8 mouse cellular contexts compared by ENCODE assay signal in genomic region chr9:40531027-40531621, GRCm38 (mm10). TPM values are rescaled to one million over a fixed set of nuclear protein-coding genes. Genes with fewer than 3 reads are reported as not detected.
DNase-seq lines count a peak whose midpoint lies in the region; ATAC-seq and TF ChIP-seq lines count a peak whose summit lies in the region.

Gene Gramd1b (minus strand): TSS chr9:40531383.

- peaks cover 28% of the 10 kb centered on the region for H3K27me3 ChIP-seq in embryonic facial prominence, embryonic 13.5 days
- H3K27me3 ChIP-seq in heart, embryonic 15.5 days = peaks cover 24% of the 10 kb centered on the region; the same call in 1 of the 2 replicates

- H3K9me3 ChIP-seq in ES-E14 (ENCODE audit: control insufficient read depth, insufficient read depth, low read depth, low read length) = no peaks in the 10 kb centered on the region
- H3K9me3 ChIP-seq in embryonic facial prominence, embryonic 13.5 days = no peaks in the 10 kb centered on the region
- H3K9me3 ChIP-seq in heart, embryonic 15.5 days (replicated peaks) = no peaks in the 10 kb centered on the region

- no peaks in the 10 kb centered on the region for H3K36me3 ChIP-seq in ES-E14 (ENCODE audit: control insufficient read depth, insufficient read depth, low read length, poor library complexity, severe bottlenecking)
- no peaks in the 10 kb centered on the region for H3K36me3 ChIP-seq in embryonic facial prominence, embryonic 13.5 days
- H3K36me3 ChIP-seq in heart, embryonic 15.5 days = no peaks in the 10 kb centered on the region

- in situ Hi-C loops in ES-E14 (cut with MboI; ENCODE audit: low sequenced_read_pairs in 2 of 2, unreplicated experiment in 2 of 2) = no loop called here

- DNase-seq in ES-E14 (ENCODE audit: low read depth, low spot score) = peak; percentile 19
- peak; percentile 54 for DNase-seq in adrenal gland, postnatal 25 days
- peak; percentile 18 for DNase-seq in kidney, postnatal 14 days
- peak; percentile 11 for DNase-seq in lung, postnatal 10 days
- DNase-seq in right cerebral cortex, postnatal 10 days (ENCODE audit: low spot score in 2 of 2) = peak; percentile 58 to 60
- no peak for DNase-seq in urinary bladder, postnatal 36 days (ENCODE audit: low spot score in 2 of 2)

- peak within 1 kb of the TSS; percentile 86 for H3K4me2 ChIP-seq in embryonic facial prominence, embryonic 13.5 days
- H3K4me2 ChIP-seq in heart, embryonic 15.5 days = peak within 1 kb of the TSS; percentile 86

- H3K4me1 ChIP-seq in ES-E14 (ENCODE audit: control insufficient read depth in 2 of 2, insufficient read depth in 2 of 2, low read length in 2 of 2, poor library complexity in 1 of 2) = no peaks in the 10 kb centered on the region
- peaks cover 25% of the 10 kb centered on the region for H3K4me1 ChIP-seq in embryonic facial prominence, embryonic 13.5 days
- H3K4me1 ChIP-seq in heart, embryonic 15.5 days (replicated peaks) = peaks cover 21% of the 10 kb centered on the region

- H3K9ac ChIP-seq in ES-E14 (ENCODE audit: insufficient read depth, low read depth, low read length, poor library complexity, severe bottlenecking) = peak within 1 kb of the TSS; percentile 40
- peak within 1 kb of the TSS; percentile 73 for H3K9ac ChIP-seq in embryonic facial prominence, embryonic 13.5 days
- peak within 1 kb of the TSS; percentile 54 for H3K9ac ChIP-seq in heart, embryonic 15.5 days

- no peak within 1 kb of the TSS for H3K27ac ChIP-seq in ES-E14 (ENCODE audit: insufficient read depth, low read depth, low read length, poor library complexity, severe bottlenecking)
- no peak within 1 kb of the TSS for H3K27ac ChIP-seq in embryonic facial prominence, embryonic 13.5 days
- H3K27ac ChIP-seq in heart, embryonic 15.5 days = no peak within 1 kb of the TSS

- ATAC-seq in embryonic facial prominence, embryonic 13.5 days (ENCODE audit: insufficient number of reproducible peaks, insufficient read depth, low FRiP score, low TSS enrichment, low read depth) = peak; percentile 45
- ATAC-seq in heart, embryonic 15.5 days (replicated peaks; ENCODE audit: insufficient number of reproducible peaks, insufficient read depth, low FRiP score, low read depth) = peak; percentile 78

- H3K4me3 ChIP-seq in ES-E14 (ENCODE audit: insufficient read depth in 1 of 2, low read depth in 1 of 2, low read length in 2 of 2, poor library complexity in 1 of 2, severe bottlenecking in 1 of 2) = peak within 1 kb of the TSS; percentile 53 to 66
- peak within 1 kb of the TSS; percentile 55 for H3K4me3 ChIP-seq in embryonic facial prominence, embryonic 13.5 days
- H3K4me3 ChIP-seq in heart, embryonic 15.5 days = peak within 1 kb of the TSS; percentile 58

- WGBS in embryonic facial prominence, embryonic 13.5 days = under 1% methylated on average over 40 of the region's 40 CpGs
- WGBS in heart, embryonic 15.5 days = under 1% methylated on average over 40 of the region's 40 CpGs

TF ChIP-seq in ES-E14, 5 proteins besides CTCF, POLR2A, EP300 and RAD21:
- TF ChIP-seq CHD2 (IDR thresholded peaks at IDR 0.05; ENCODE audit: low read depth, low read length) (no peak), ZNF384 (IDR thresholded peaks at IDR 0.05; ENCODE audit: low read depth, low read length) (no peak)

RNA-seq across cellular contexts. Expression of gene Gramd1b, which starts in this region (rescaled TPM):
- 24.1 and 38.7 TPM in 2 replicates for total RNA-seq in ES-E14 (2012; rRNA removed)
- total RNA-seq in adrenal gland, postnatal 25 days (2021) = 947 and 1,142 TPM in 2 replicates
- 3.8 and 9.0 TPM in 2 replicates for polyA plus RNA-seq in embryonic facial prominence, embryonic 13.5 days (2015; fragmentation: Nextera tagmentation; extraction: Ambion mirVana)
- 5.7 TPM in 2 replicates for polyA plus RNA-seq in heart, embryonic 15.5 days (2015; fragmentation: Nextera tagmentation; extraction: Ambion mirVana)

Comparison
In these comparisons a context has a peak if more than half of its experiments do, and no peak if none do; other contexts are left out.
1. RNA of gene Gramd1b (total RNA-seq): 947 to 1,142 TPM in adrenal gland, postnatal 25 days; 24.1 to 38.7 TPM in ES-E14; every median in the first group is over 10 times any median in the second.
2. DNase-seq: peak in ES-E14 (single experiment), adrenal gland, postnatal 25 days (single experiment), kidney, postnatal 14 days (single experiment), lung, postnatal 10 days (single experiment) and right cerebral cortex, postnatal 10 days (2 of 2); none in urinary bladder, postnatal 36 days (0 of 2).
3. Peak in every context shown above with its lines, with median percentiles within 50 percentile points of each other: H3K4me3 ChIP-seq and H3K9ac ChIP-seq.